In genomic region chr17:34681881-34682536, GRCm38 (mm10) we compare ENCODE assay signal across 13 mouse cellular contexts. TPM values are rescaled to one million over a fixed set of nuclear protein-coding genes. Genes with fewer than 3 reads are reported as not detected.
A peak's percentile ranks its signal among the peaks of the same experiment; 100 is the strongest.
DNase-seq lines count a peak whose midpoint lies in the region; ATAC-seq and TF ChIP-seq lines count a peak whose summit lies in the region.
"Had no signal": no experiment of that assay in that cellular context is flagged by ENCODE, and none has a peak within 500 bp of the region (broad histone marks: within the 10 kb centered on the region; RNA-seq: fewer than 3 reads in every experiment).

No protein-coding gene starts in this region.

- no peaks in the 10 kb centered on the region for H3K36me3 ChIP-seq in heart, embryonic 11.5 days (ENCODE audit: control insufficient read depth, insufficient read depth, low read length)
- H3K36me3 ChIP-seq in lung, postnatal 0 days (ENCODE audit: insufficient read depth, low read length) = no peaks in the 10 kb centered on the region
- no peaks in the 10 kb centered on the region for H3K36me3 ChIP-seq in heart, embryonic 13.5 days
- no peaks in the 10 kb centered on the region for H3K36me3 ChIP-seq in small intestine, adult 2 months (ENCODE audit: control insufficient read depth, insufficient read depth, low read length)

- H3K27ac ChIP-seq in heart, embryonic 11.5 days (ENCODE audit: low read depth, low read length) = no peak overlapping the region
- H3K27ac ChIP-seq in lung, postnatal 0 days (ENCODE audit: low read length) = no peak overlapping the region
- H3K27ac ChIP-seq in heart, embryonic 13.5 days (replicated peaks) = no peak overlapping the region
- peak overlapping the region; percentile 24; the same call in 1 of the 2 replicates for H3K27ac ChIP-seq in small intestine, adult 2 months (ENCODE audit: insufficient read depth, low read depth, low read length)
- H3K27ac ChIP-seq: hindbrain, postnatal 0 days; liver, embryonic 14.5 days had no signal

- no peak for TF ChIP-seq EP300 in lung, postnatal 0 days (IDR thresholded peaks at IDR 0.05)

- H3K4me3 ChIP-seq in heart, embryonic 11.5 days (ENCODE audit: low read depth, low read length) = no peak overlapping the region
- H3K4me3 ChIP-seq in lung, postnatal 0 days (ENCODE audit: low read depth, low read length) = no peak overlapping the region
- no peak overlapping the region for H3K4me3 ChIP-seq in heart, embryonic 13.5 days
- H3K4me3 ChIP-seq in small intestine, adult 2 months (ENCODE audit: low read depth, low read length) = no peak overlapping the region

- ATAC-seq in heart, embryonic 11.5 days (replicated peaks; ENCODE audit: insufficient number of reproducible peaks, low FRiP score, low TSS enrichment) = no peak
- no peak for ATAC-seq in lung, postnatal 0 days
- no peak for ATAC-seq in heart, embryonic 13.5 days (ENCODE audit: extremely low read depth, insufficient number of reproducible peaks, low FRiP score, low TSS enrichment)
- ATAC-seq: hindbrain, postnatal 0 days had no signal

- no peaks in the 10 kb centered on the region for H3K9me3 ChIP-seq in heart, embryonic 11.5 days (replicated peaks; ENCODE audit: control insufficient read depth, low read length)
- H3K9me3 ChIP-seq in lung, postnatal 0 days (ENCODE audit: low read length) = no peaks in the 10 kb centered on the region
- H3K9me3 ChIP-seq in heart, embryonic 13.5 days = no peaks in the 10 kb centered on the region
- H3K9me3 ChIP-seq: megakaryocyte, embryonic 14.5 days had no signal

- 63% methylated on average over 11 of the region's 11 CpGs for WGBS in heart, embryonic 11.5 days (ENCODE audit: insufficient replicate concordance)
- WGBS in lung, postnatal 0 days = 67% methylated on average over 11 of the region's 11 CpGs
- 59% methylated on average over 11 of the region's 11 CpGs for WGBS in heart, embryonic 13.5 days
- 63% methylated on average over 11 of the region's 11 CpGs for WGBS in small intestine, adult 2 months

- no peak for TF ChIP-seq POLR2A in small intestine, adult 2 months (IDR thresholded peaks at IDR 0.05; ENCODE audit: low read depth, low read length)

- DNase-seq in heart, postnatal 14 days = no peak
- no peak for DNase-seq in lung, postnatal 0 days (ENCODE audit: low spot score)
- no peak for DNase-seq in lung, postnatal 4 days
- DNase-seq in layer of hippocampus, adult 9-10 months (ENCODE audit: low spot score) = no peak
- DNase-seq in thymus, adult 18-20 months = no peak
- DNase-seq: cerebellum, adult 9-11 months had no signal

- intact Hi-C loops in heart, postnatal 14 days (cut with DNase I) = loop anchor here (2.0 kb wide), 1 partner anchor 19 kb away; no protein-coding TSS in a partner anchor

- H3K4me2 ChIP-seq in heart, embryonic 11.5 days = no peak overlapping the region
- H3K4me2 ChIP-seq in lung, postnatal 0 days (replicated peaks; ENCODE audit: low read depth, low read length) = no peak overlapping the region
- 0 out of 2 replicates have a peak overlapping the region, but pooled peaks have one; percentile 13 for H3K4me2 ChIP-seq in heart, embryonic 13.5 days

- H3K27me3 ChIP-seq in heart, embryonic 11.5 days (ENCODE audit: control insufficient read depth, insufficient read depth, low read length) = peaks cover 20% of the 10 kb centered on the region
- peaks cover 10% of the 10 kb centered on the region for H3K27me3 ChIP-seq in lung, postnatal 0 days (replicated peaks; ENCODE audit: insufficient read depth, low read length)
- H3K27me3 ChIP-seq in heart, embryonic 13.5 days (replicated peaks) = peaks cover 37% of the 10 kb centered on the region
- H3K27me3 ChIP-seq in small intestine, adult 2 months (ENCODE audit: control insufficient read depth, insufficient read depth, low read length) = peaks cover 4% of the 10 kb centered on the region; the same call in 1 of the 2 replicates

- 0 out of 2 replicates have a peak overlapping the region, but pooled peaks have one; percentile 34 for H3K9ac ChIP-seq in heart, embryonic 11.5 days (ENCODE audit: low read depth, low read length)
- no peak overlapping the region for H3K9ac ChIP-seq in lung, postnatal 0 days (replicated peaks; ENCODE audit: low read depth)
- peak overlapping the region; percentile 3; the same call in 1 of the 2 replicates for H3K9ac ChIP-seq in heart, embryonic 13.5 days
- H3K9ac ChIP-seq: liver, embryonic 14.5 days had no signal

- peak; percentile 36 for TF ChIP-seq CTCF in lung, postnatal 0 days (IDR thresholded peaks at IDR 0.05)
- no peak for TF ChIP-seq CTCF in small intestine, adult 2 months (IDR thresholded peaks at IDR 0.05; ENCODE audit: extremely low read depth, insufficient read length, insufficient replicate concordance, low read depth, low read length)

- H3K4me1 ChIP-seq in heart, embryonic 11.5 days (ENCODE audit: control insufficient read depth, insufficient read depth, low read length) = peaks cover 24% of the 10 kb centered on the region
- H3K4me1 ChIP-seq in lung, postnatal 0 days (ENCODE audit: insufficient read depth, low read depth, low read length) = peaks cover 30% of the 10 kb centered on the region
- H3K4me1 ChIP-seq in heart, embryonic 13.5 days = peaks cover 46% of the 10 kb centered on the region
- H3K4me1 ChIP-seq in small intestine, adult 2 months (ENCODE audit: control insufficient read depth, insufficient read depth, insufficient read length, low read length) = peaks cover 19% of the 10 kb centered on the region

RNA-seq across cellular contexts. Expression of gene Tnxb, which starts 11.7 kb away (rescaled TPM):
- polyA plus RNA-seq in heart, embryonic 11.5 days (2014; fragmentation: Nextera tagmentation; extraction: Ambion mirVana) = 0.24 and 0.27 TPM in 2 replicates
- 10 to 100 TPM; 48.6 to 56.7 TPM for total RNA-seq in heart, postnatal 14 days (2021)
- polyA plus RNA-seq in lung, postnatal 0 days (2015; fragmentation: Nextera tagmentation; extraction: Ambion mirVana) = 0.85 and 0.99 TPM in 2 replicates
- 1.3 and 1.4 TPM in 2 replicates for polyA plus RNA-seq in heart, embryonic 13.5 days (2015; fragmentation: Nextera tagmentation; extraction: Ambion mirVana)
- 12.1 and 12.5 TPM in 2 replicates for polyA plus RNA-seq in small intestine, adult 2 months (2012; rRNA removed)
- total RNA-seq: granulocyte monocyte progenitor cell, adult 5-6 weeks had no signal

RNA-seq across cellular contexts. Expression of gene Atf6b, which starts 35.1 kb away (rescaled TPM):
- 41.0 and 49.8 TPM in 2 replicates for polyA plus RNA-seq in heart, embryonic 11.5 days (2014; fragmentation: Nextera tagmentation; extraction: Ambion mirVana)
- 10 to 100 TPM; 18.0 to 19.0 TPM for total RNA-seq in heart, postnatal 14 days (2021)
- polyA plus RNA-seq in lung, postnatal 0 days (2015; fragmentation: Nextera tagmentation; extraction: Ambion mirVana) = 42.5 and 47.3 TPM in 2 replicates
- polyA plus RNA-seq in heart, embryonic 13.5 days (2015; fragmentation: Nextera tagmentation; extraction: Ambion mirVana) = 56.1 and 56.2 TPM in 2 replicates
- 26.6 and 48.0 TPM in 2 replicates for polyA plus RNA-seq in small intestine, adult 2 months (2012; rRNA removed)

RNA-seq across cellular contexts. Expression of gene Fkbpl, which starts 37.4 kb away (rescaled TPM):
- polyA plus RNA-seq in heart, embryonic 11.5 days (2014; fragmentation: Nextera tagmentation; extraction: Ambion mirVana) = 10.9 and 11.4 TPM in 2 replicates
- 1 to 10 TPM; 8.2 to 8.3 TPM for total RNA-seq in heart, postnatal 14 days (2021)
- 12.2 and 14.5 TPM in 2 replicates for polyA plus RNA-seq in lung, postnatal 0 days (2015; fragmentation: Nextera tagmentation; extraction: Ambion mirVana)
- 10.4 and 10.7 TPM in 2 replicates for polyA plus RNA-seq in heart, embryonic 13.5 days (2015; fragmentation: Nextera tagmentation; extraction: Ambion mirVana)
- polyA plus RNA-seq in small intestine, adult 2 months (2012; rRNA removed) = 2.5 and 9.3 TPM in 2 replicates

RNA-seq across cellular contexts. Expression of gene Prrt1, which starts 52.7 kb away (rescaled TPM):
- not detected in 2 replicates for polyA plus RNA-seq in heart, embryonic 11.5 days (2014; fragmentation: Nextera tagmentation; extraction: Ambion mirVana)
- 1 to 10 TPM; 1.9 to 3.1 TPM for total RNA-seq in heart, postnatal 14 days (2021)
- 0.27 and 0.29 TPM in 2 replicates for polyA plus RNA-seq in lung, postnatal 0 days (2015; fragmentation: Nextera tagmentation; extraction: Ambion mirVana)
- 0.15 and 0.31 TPM in 2 replicates for polyA plus RNA-seq in heart, embryonic 13.5 days (2015; fragmentation: Nextera tagmentation; extraction: Ambion mirVana)
- polyA plus RNA-seq in small intestine, adult 2 months (2012; rRNA removed) = 5.5 and 8.0 TPM in 2 replicates

RNA-seq across cellular contexts. Expression of gene Ppt2, which starts 53.7 kb away (rescaled TPM):
- polyA plus RNA-seq in heart, embryonic 11.5 days (2014; fragmentation: Nextera tagmentation; extraction: Ambion mirVana) = 31.7 and 34.3 TPM in 2 replicates
- total RNA-seq in heart, postnatal 14 days (2021) = 10 to 100 TPM; 42.6 to 43.2 TPM
- 22.4 and 24.9 TPM in 2 replicates for polyA plus RNA-seq in lung, postnatal 0 days (2015; fragmentation: Nextera tagmentation; extraction: Ambion mirVana)
- 26.1 and 27.6 TPM in 2 replicates for polyA plus RNA-seq in heart, embryonic 13.5 days (2015; fragmentation: Nextera tagmentation; extraction: Ambion mirVana)
- 17.3 and 22.0 TPM in 2 replicates for polyA plus RNA-seq in small intestine, adult 2 months (2012; rRNA removed)
